Mouse (Mus musculus) olfactory bulb, adult 2 months (tissue): ENCODE results near the gene Tor3a. TPM values are rescaled to one million over a fixed set of nuclear protein-coding genes. Genes with fewer than 3 reads are reported as not detected.

Source experiments
- H3K27ac ChIP-seq: fragments of 200-500 bp; 2 replicates; pipeline ENCODE4 v1.5.1; 2012; ENCODE audit warnings: low read depth, low read length; ENCODE audit not compliant: insufficient read depth
- H3K4me1 ChIP-seq: fragments of 200-500 bp; 2 replicates; pipeline ENCODE4 v1.6.1; 2012; ENCODE audit warnings: low read length; ENCODE audit not compliant: control insufficient read depth, insufficient read depth
- H3K4me3 ChIP-seq: fragments of 200-500 bp; 2 replicates; pipeline ENCODE4 v1.5.1; 2012; ENCODE audit warnings: mild to moderate bottlenecking, low read depth, low read length, moderate library complexity; ENCODE audit not compliant: insufficient read depth
- CTCF ChIP-seq: fragments of 200-500 bp; IDR thresholded peaks from 2 replicates; pipeline ENCODE4 v1.5.1; 2012; ENCODE audit warnings: low read depth, mild to moderate bottlenecking, low read length, moderate library complexity; ENCODE audit not compliant: insufficient read depth
- POLR2A ChIP-seq: fragments of 200-500 bp; IDR thresholded peaks from 2 replicates; pipeline ENCODE4 v1.6.1; 2012; ENCODE audit warnings: mild to moderate bottlenecking, low read depth, low read length, moderate library complexity; ENCODE audit not compliant: insufficient read depth
- WGBS: fragments of 180-500 bp; shearing (Covaris S2); methylation state at CpG from one replicate; pipeline ENCODE4 v1.1.7; 2018; 5-methylcytosine and 5-hydroxymethylcytosine counted together
- polyA plus RNA-seq: library from polyadenylated mRNA; stranded (reverse); fragments of >200 nt; gene quantifications from 2 replicates; pipeline ENCODE4 v1.2.4, GENCODE M21; 2012; ENCODE audit warnings: low replicate concordance; ENCODE audit not compliant: missing spikeins, insufficient read depth, insufficient read length

The Tor3a gene
- polyA plus RNA-seq, 1 experiment, result not detected

DNA sequence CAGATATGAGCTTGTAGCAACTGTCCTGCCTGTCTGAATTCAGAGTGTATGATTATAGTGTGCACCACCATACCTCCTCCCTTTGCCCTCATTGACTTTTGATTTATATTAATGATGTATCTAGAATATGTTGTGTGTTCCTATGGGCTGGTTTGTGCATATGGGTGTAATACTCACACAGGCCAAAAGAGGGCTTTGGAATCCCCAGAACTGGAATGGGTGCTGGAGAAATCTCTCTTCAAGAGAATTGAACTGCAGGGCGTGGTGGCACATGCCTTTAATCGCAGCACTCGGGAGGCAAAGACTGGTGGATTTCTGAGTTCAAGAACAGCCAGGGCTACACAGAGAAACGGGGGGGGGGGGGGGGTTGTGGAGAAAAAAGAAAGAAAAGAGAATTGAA, 47.4 kb downstream of the Tor3a start:
- TF ChIP-seq POLR2A, result no peak
- TF ChIP-seq CTCF, result no peak
- Histone ChIP-seq H3K27ac (no peak overlapping the region), H3K4me1 (peaks cover 12% of the 10 kb centered on the region), H3K4me3 (no peak overlapping the region)
- WGBS, result 72% methylated on average over 4 of the region's 4 CpGs

DNA sequence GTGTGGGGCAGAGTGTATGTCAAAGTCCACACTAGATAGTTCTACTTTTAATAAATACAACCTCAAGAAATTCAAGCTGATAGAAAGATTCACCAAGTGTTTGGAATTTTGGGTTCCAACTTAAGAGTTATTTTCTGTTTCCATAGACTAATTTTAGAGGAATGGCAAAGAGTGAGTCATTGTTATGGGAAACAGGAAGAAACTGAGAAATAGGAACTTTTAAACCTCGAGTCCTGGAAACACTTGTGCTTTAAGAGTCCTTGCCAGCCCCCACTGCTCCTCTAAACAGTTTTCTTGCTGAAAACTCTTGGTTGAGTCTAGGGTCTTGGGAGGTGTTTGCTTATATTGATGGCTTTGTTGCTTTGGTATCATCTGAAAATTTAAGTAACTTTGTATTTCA, 49.9 kb downstream of the Tor3a start:
- H3K4me1 ChIP-seq, result peaks cover 19% of the 10 kb centered on the region
- H3K27ac ChIP-seq, result peak overlapping the region; percentile 82
- 19% methylated on average over 1 of the region's 1 CpGs for WGBS
- no peak overlapping the region for H3K4me3 ChIP-seq
- TF ChIP-seq CTCF (no peak), POLR2A (no peak)

DNA sequence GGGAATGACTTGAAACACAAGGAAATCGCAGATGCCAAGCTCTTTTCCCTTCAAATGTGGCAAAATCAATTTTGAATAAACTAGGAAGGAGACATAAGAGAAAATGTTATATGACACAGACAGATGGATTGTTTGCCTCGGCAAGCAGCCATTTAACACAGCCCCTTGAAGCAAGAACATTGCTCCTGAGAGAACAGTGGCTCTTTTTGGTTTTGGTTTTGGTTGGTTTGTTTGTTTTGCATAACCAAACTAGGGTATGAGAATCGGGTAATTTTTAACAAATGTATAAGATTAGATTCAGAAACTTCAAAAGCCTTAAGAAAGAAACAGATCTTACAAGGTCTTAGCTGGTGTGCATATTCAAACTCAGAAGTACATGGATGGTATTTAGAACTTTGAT, 53.2 kb downstream of the Tor3a start:
- Histone ChIP-seq H3K4me1 (peaks cover 18% of the 10 kb centered on the region; the same call in 1 of the 2 replicates), H3K27ac (peak overlapping the region; percentile 82), H3K4me3 (no peak overlapping the region)
- WGBS, result 54% methylated on average over 3 of the region's 3 CpGs
- TF ChIP-seq POLR2A, result no peak
- TF ChIP-seq CTCF, result no peak

DNA sequence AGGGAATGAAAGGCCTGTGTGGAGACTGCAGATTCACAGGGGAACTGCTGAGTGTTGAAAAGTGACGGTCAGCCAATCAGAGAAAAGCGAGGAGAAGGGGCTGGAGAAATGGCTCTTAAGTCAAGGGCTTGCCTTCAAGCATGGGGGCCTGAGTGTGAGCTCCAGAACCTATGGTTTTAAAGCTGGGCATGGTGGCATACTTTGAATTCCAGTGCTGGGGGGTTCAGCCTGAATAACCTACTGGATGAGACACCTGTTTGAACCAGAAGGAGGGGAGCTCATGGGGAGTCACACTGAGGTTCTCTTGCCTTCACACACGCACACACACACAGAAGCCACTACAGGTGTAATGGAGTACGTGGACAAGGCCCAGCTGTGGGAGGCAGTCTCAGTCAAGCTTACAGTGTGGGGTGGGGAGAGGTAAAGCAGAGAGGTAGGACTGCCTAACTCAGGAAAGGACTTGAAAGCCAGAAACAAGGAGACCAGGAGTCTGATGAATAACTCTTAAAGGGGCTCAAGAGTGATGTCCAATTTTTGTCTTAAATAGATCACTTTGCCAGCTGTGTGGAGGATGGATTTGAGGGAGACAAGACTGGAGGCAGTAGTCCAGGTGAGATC, 53.8 kb downstream of the Tor3a start:
- Histone ChIP-seq H3K4me1 (peaks cover 23% of the 10 kb centered on the region), H3K27ac (peak overlapping the region; percentile 82), H3K4me3 (no peak overlapping the region)
- TF ChIP-seq POLR2A, result no peak
- 87% methylated on average over 4 of the region's 4 CpGs for WGBS

GRCm38 (mm10) chr1:156617811-156618210, 56.3 kb downstream of the Tor3a start:
- H3K4me1 ChIP-seq, result peaks cover 27% of the 10 kb centered on the region
- no peak for TF ChIP-seq POLR2A
- no peak for TF ChIP-seq CTCF
- peak overlapping the region; percentile 35 for H3K4me3 ChIP-seq
- H3K27ac ChIP-seq, result peak overlapping the region; percentile 69
- 42% methylated on average over 4 of the region's 4 CpGs for WGBS

DNA sequence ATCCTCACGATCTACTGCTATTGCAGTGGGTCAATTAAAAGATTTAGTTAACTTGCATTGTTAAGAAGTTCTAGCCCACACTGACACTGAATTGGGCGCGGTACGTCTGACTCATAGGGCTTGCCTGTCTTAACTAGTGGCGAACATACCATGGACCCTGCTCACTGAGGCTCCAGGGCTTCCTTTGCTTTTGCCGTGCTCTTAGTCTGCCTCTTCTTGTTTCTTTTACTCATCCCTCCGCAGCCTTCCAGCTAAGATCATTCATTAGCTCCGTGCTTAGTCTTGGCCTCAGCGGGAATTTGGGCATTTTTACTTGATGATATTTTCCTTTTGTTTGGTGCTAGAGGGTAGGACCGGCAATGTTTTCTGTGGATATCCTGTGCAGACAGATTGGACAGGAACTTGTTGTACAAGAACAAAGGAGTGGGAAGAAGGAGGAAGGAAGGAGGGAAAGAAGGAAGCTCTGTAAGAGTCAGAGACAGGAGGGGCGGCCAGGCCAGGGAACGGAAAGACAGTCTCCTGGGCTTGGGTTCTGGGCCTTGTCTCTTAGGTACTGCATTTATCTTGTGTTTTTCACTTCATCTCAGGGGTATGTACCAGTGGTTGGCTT, 57.1 kb downstream of the Tor3a start:
- Histone ChIP-seq H3K27ac (peak overlapping the region; percentile 69), H3K4me1 (peaks cover 27% of the 10 kb centered on the region), H3K4me3 (peak overlapping the region; percentile 36)
- 24% methylated on average over 12 of the region's 12 CpGs for WGBS
- TF ChIP-seq POLR2A (no peak), CTCF (no peak)

- no peak for TF ChIP-seq POLR2A
- 17% methylated on average over 13 of the region's 13 CpGs for WGBS
- H3K27ac ChIP-seq, result peak overlapping the region; percentile 95
These were observed 58.6 kb downstream of the Tor3a start for GRCm38 (mm10) chr1:156615381-156616133.

DNA sequence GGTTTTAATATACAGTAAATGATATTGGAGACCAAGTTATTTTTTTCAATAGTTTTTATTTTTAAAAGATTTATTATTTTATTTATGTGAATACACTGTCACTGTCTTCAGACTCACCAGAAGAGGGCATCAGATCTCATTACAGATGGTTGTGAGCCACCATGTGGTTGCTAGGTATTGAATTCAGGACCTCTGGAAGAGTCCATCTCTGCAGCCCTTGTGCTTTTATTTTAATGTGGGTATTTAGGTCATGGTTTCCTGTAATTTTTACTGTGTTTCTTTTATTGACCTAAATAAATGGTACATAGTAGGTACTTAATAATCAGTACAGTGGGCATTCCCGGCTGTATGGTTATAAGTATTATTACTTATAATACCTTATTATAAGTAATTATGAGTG, 59.4 kb downstream of the Tor3a start:
- Histone ChIP-seq H3K27ac (0 out of 2 replicates have a peak overlapping the region, but pooled peaks have one; percentile 95), H3K4me1 (peaks cover 18% of the 10 kb centered on the region), H3K4me3 (no peak overlapping the region)
- 71% methylated on average over 1 of the region's 1 CpGs for WGBS
- TF ChIP-seq POLR2A, result no peak
- no peak for TF ChIP-seq CTCF

More at GRCm38 (mm10) chr1:156615381-156616133, 58.6 kb downstream of the Tor3a start:
- Histone ChIP-seq H3K4me1 (peaks cover 23% of the 10 kb centered on the region), H3K4me3 (peak overlapping the region; percentile 50)
